Mouse (Mus musculus) olfactory bulb, adult 2 months (tissue): Measurements from ENCODE around the gene Nisch.

Source experiments
- CTCF ChIP-seq: fragments of 200-500 bp; IDR thresholded peaks from 2 replicates; pipeline ENCODE4 v1.5.1; 2012; ENCODE audit warnings: low read depth, mild to moderate bottlenecking, low read length, moderate library complexity; ENCODE audit not compliant: insufficient read depth
- POLR2A ChIP-seq: fragments of 200-500 bp; IDR thresholded peaks from 2 replicates; pipeline ENCODE4 v1.6.1; 2012; ENCODE audit warnings: mild to moderate bottlenecking, low read depth, low read length, moderate library complexity; ENCODE audit not compliant: insufficient read depth

- TF ChIP-seq POLR2A (no peak), CTCF (no peak)
These were observed 9.5 kb downstream of the Nisch start for GRCm38 (mm10) chr14:31207070-31207830.
